Mouse (Mus musculus): Measurements from ENCODE around the gene Paxbp1. TPM values are rescaled to one million over a fixed set of nuclear protein-coding genes. Genes with fewer than 3 reads are reported as not detected.
"Not testable (repeated sequence)": the region's sequence is repeated elsewhere in the genome, so short reads cannot be mapped to it uniquely, and the experiment has no call there.

Paxbp1 gene
- polyA plus RNA-seq (2015; fragmentation: Nextera tagmentation; extraction: Ambion mirVana) = 44.0 and 48.0 TPM in 2 replicates

DNA sequence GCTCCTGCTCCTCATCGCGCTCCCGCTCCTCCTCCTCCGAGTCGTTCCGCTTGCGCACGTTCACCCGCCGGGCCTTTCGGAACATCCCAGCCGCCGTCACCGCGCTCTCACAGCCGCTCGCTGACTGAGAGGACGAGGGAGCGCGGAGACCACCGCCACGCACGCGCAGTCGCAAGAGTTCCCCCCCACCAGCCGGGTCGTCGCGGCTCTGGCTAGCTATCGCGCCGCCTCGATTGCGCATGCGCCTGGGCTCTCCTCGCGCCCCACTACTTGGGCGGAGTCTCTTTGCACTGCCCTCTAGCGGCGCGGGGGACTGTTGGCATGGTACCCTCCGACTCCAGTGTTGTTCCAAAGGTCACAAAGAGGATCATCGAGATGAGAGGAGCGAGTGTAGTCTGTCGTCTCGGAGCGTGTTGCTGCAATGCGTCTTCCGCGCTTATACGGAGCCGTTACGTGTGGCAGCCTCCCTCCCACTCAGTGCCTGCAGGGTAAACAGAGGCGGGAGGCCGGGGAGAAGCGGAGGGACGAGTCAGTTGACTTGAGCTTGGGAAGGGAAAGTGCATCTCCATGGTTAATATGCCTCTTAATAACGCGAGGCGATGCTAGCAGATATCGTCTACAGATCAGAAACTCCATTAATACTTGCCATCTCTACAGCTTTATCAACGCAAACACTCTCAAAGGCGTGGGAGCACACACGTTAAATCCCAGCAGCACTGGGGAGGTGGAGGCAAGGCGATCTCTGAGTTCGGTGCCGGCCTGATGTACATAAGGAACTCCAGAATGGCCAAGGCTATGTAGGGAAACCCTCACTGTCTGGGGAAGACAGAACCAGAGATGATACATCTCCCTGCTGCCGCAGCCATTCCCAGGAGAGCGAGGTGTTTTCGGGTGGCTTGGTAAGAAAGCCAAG lies at the start of gene Paxbp1:
TSS of gene Paxbp1 (minus strand) at position 274 of the 913 bp plus-strand sequence.
- Histone ChIP-seq H3K9me3 (no peaks in the 10 kb centered on the region), H3K27me3 (peaks cover 4% of the 10 kb centered on the region; the same call in 1 of the 2 replicates), H3K9ac (peak within 1 kb of the TSS; percentile 82), H3K4me3 (peak within 1 kb of the TSS; percentile 99), H3K36me3 (peaks cover 12% of the 10 kb centered on the region), H3K27ac (peak within 1 kb of the TSS; percentile 97), H3K4me1 (peaks cover 7% of the 10 kb centered on the region), H3K4me2 (peak within 1 kb of the TSS; percentile 78)
- ATAC-seq (ENCODE audit: borderline replicate concordance, extremely low read depth, low FRiP score, low TSS enrichment) = peak; percentile 98
- WGBS = 1% methylated on average over 65 of the region's 70 CpGs

DNA sequence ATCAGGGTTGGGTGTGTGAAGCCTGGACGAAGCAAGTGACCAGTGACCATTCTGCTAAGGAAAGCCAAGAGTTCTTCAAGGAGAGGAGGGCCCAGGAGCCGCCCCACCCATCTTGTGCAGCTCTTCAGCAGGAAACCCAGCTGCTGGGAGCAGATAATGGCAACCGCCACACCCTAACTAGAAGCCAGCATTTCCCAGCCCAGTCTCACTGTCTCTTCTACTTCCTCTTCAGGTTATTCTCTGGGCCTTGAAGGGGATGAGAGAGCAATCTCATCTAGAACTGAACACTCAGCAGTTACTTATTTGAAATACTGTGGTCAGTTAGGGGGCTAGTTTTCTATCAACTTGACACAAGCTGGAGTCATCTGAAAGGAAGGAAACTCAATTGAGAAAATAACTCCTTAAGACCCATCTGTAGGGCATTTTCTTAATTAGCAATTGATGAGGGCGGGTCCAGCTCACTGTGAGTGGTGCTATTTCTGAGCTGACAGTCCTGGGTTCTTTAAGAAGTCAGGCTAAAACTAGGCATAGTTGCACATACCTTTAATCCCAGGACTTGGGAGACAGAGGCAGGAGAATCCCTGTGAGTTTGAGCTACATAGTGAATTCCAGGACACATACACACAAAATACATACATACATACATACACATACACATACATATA lies 42.4 kb upstream of the Paxbp1 start:
- no peak overlapping the region for H3K4me2 ChIP-seq
- H3K27ac ChIP-seq = no peak overlapping the region
- no peak overlapping the region for H3K9ac ChIP-seq
- H3K4me3 ChIP-seq = no peak overlapping the region
- H3K9me3 ChIP-seq = no peaks in the 10 kb centered on the region
- WGBS = 54% methylated on average over 4 of the region's 4 CpGs
- no peak for ATAC-seq (ENCODE audit: borderline replicate concordance, extremely low read depth, low FRiP score, low TSS enrichment)
- H3K4me1 ChIP-seq = peaks cover 10% of the 10 kb centered on the region
- no peaks in the 10 kb centered on the region for H3K36me3 ChIP-seq
- no peaks in the 10 kb centered on the region; the same call in 1 of the 2 replicates for H3K27me3 ChIP-seq

DNA sequence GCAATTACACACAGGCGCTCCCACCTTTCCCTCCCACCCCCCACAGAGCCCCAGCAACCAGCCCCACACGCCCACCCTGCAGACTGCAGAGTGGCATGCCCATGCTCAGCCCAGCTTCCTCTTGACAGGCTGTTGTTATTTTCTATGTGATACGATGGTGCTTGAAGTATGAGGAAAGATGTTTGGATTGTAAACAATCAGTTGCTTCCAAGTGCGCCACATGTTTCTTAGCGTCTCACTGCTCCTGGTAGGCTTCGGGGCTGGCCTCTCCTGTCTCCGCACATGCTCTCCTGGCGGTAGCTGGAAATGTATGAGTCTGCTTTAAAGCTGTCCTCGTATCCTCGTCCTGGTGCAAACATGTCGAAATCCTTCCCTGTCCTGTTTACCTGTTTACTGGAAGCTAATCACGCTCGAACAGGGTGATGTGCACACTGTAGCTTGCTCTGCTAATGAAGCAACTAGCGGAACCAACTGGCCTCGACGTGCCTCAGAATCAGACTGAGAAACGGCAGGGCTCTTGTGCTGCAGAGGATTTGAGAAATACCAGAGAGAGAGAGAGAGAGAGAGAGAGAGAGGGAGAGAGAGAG lies 41.0 kb upstream of the Paxbp1 start:
- Histone ChIP-seq H3K4me3 (no peak overlapping the region), H3K9me3 (no peaks in the 10 kb centered on the region), H3K4me1 (peaks cover 10% of the 10 kb centered on the region), H3K36me3 (no peaks in the 10 kb centered on the region), H3K9ac (no peak overlapping the region), H3K27me3 (peaks cover 4% of the 10 kb centered on the region; the same call in 1 of the 2 replicates), H3K4me2 (peak overlapping the region; percentile 35), H3K27ac (no peak overlapping the region)
- WGBS = 42% methylated on average over 17 of the region's 17 CpGs
- ATAC-seq (ENCODE audit: borderline replicate concordance, extremely low read depth, low FRiP score, low TSS enrichment) = peak; percentile 42; the same call in 1 of the 2 replicates

DNA sequence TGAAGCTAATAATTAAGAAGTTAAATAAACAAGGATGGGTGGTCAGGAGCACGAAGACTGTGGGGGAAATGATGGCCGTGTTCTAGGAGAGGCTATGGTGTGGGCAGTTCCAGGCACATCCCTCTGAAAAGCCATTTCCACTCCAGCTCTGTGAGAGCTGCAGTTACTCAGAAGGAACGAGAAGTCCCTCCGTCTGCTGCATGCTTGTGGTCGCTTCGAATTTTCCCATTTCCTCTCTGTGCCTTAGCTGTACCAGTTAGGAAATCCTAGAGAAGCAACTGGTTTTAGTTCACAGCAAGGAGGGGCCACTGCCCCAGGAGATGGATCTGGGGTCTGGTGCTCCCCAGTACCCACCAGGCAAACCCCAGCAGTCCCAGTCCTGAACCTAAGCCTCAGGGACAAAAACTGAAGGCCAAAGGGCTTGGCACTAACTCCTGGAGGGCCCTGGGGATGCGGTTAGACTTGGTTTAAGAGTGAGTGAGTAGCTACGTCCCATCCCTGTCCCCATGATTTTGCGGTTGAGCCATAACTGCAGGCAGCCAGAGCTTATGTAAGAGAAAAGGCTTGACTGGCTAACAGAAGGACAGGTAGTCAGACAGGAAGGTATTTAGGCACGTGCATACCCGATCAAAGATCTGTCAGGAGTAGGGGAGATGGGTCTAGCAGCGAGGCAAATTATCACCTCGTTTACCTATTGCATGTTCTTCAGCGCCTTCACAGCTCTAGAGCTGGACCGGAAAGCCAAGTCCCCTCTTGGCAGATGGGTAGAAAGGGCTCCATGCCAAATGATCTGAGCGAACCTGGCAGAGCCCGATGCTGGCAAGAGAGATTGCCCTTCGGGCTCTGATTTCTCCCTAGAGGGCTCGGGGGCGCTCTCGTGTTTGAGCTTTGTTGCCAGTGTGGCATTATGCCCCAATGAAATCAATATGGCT lies 40.2 kb upstream of the Paxbp1 start:
- Histone ChIP-seq H3K9ac (no peak overlapping the region), H3K4me2 (peak overlapping the region; percentile 35), H3K27ac (no peak overlapping the region), H3K4me1 (peaks cover 10% of the 10 kb centered on the region), H3K27me3 (peaks cover 4% of the 10 kb centered on the region; the same call in 1 of the 2 replicates), H3K36me3 (no peaks in the 10 kb centered on the region), H3K9me3 (no peaks in the 10 kb centered on the region), H3K4me3 (no peak overlapping the region)
- 68% methylated on average over 21 of the region's 21 CpGs for WGBS
- ATAC-seq (ENCODE audit: borderline replicate concordance, extremely low read depth, low FRiP score, low TSS enrichment) = no peak

DNA sequence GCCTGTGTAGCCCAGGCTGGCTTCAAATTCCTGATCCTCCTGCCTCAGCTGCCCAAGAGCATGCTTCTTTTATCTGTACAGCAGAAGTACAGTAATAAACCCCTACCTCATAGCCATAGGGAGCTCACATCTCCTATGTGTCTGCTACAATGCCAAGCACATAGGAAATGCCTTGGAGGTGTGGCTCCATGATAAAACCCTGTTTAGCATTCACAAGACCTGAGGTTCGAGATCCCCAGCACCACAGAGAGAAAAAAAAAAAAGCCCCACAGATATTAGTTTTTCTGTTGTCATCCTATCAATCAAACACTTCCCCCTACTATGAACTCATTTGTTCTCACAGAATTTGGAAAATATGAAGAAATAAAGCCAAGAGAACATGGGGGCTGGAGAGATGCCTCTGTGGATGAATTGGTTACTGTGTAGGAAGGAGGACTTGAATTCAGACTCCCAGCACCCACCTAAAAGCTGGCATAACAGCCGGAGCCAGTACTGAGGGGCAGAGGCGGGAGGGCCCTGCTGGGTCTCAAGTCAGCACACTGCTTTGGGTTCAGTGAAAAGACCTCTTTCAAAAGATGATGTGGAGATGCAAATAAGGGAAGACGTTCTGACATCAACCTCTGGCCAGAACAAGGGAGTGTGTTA lies 38.8 kb upstream of the Paxbp1 start:
- H3K4me2 ChIP-seq = no peak overlapping the region
- H3K9me3 ChIP-seq = no peaks in the 10 kb centered on the region
- H3K4me3 ChIP-seq = no peak overlapping the region
- H3K27ac ChIP-seq = no peak overlapping the region
- H3K27me3 ChIP-seq = peaks cover 4% of the 10 kb centered on the region; the same call in 1 of the 2 replicates
- 72% methylated on average over 4 of the region's 4 CpGs for WGBS
- no peak overlapping the region for H3K9ac ChIP-seq
- H3K4me1 ChIP-seq = peaks cover 10% of the 10 kb centered on the region
- ATAC-seq (ENCODE audit: borderline replicate concordance, extremely low read depth, low FRiP score, low TSS enrichment) = no peak
- no peaks in the 10 kb centered on the region for H3K36me3 ChIP-seq

DNA sequence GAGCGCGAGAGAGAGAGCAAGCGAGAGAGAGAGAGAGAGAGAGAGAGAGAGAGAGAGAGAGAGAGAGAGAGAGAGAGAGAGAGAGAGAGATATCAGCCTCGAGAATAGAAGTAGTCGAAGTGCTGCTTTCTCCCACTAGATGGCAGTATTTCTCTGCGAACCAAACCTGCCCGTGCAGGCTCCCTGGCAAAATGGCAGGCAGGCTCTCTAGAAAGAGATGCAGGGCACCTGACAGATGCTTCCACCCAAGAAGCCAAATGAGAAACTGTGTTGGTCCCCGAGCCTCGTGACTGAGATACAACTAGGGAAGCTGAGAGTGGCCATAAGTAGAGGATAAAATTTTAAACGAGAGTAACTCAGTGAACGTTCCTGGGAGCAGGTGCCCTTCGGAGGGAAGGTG lies 37.2 kb upstream of the Paxbp1 start:
- no peak for ATAC-seq (ENCODE audit: borderline replicate concordance, extremely low read depth, low FRiP score, low TSS enrichment)
- no peaks in the 10 kb centered on the region for H3K36me3 ChIP-seq

DNA sequence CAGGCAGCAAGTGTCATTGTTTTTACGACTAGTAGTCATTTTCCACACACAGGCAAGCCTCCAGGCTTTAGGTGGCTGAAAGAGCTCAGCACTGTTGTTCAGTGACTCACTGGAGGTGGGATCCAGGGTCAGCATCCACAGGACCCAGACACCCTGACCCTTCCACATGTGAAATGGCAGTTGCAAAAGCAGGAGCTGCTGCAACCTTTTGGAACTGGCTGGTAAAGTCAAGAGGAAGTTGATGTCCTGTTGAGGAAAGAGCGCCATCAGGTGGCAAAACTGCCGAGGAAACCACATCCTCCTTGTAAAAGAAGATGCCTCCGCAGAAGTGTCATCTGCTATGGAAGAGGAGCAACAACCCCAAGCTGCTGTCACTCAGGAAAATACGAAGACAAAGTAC lies 31.8 kb upstream of the Paxbp1 start:
- no peak for ATAC-seq (ENCODE audit: borderline replicate concordance, extremely low read depth, low FRiP score, low TSS enrichment)
- H3K36me3 ChIP-seq = no peaks in the 10 kb centered on the region
- H3K4me2 ChIP-seq = no peak overlapping the region
- no peak overlapping the region for H3K9ac ChIP-seq
- no peaks in the 10 kb centered on the region for H3K4me1 ChIP-seq
- no peak overlapping the region for H3K4me3 ChIP-seq
- 72% methylated on average over 5 of the region's 5 CpGs for WGBS
- peaks cover 4% of the 10 kb centered on the region; the same call in 1 of the 2 replicates for H3K27me3 ChIP-seq
- H3K9me3 ChIP-seq = no peaks in the 10 kb centered on the region
- H3K27ac ChIP-seq = no peak overlapping the region

More for the DNA sequence above, 37.2 kb upstream of the Paxbp1 start:
- H3K4me3 ChIP-seq = no peak overlapping the region
- H3K27ac ChIP-seq = no peak overlapping the region
- no peak overlapping the region for H3K9ac ChIP-seq
- no peak overlapping the region for H3K4me2 ChIP-seq
- H3K9me3 ChIP-seq = no peaks in the 10 kb centered on the region
- H3K27me3 ChIP-seq = peaks cover 4% of the 10 kb centered on the region; the same call in 1 of the 2 replicates
- peaks cover 10% of the 10 kb centered on the region for H3K4me1 ChIP-seq
- WGBS = 23% methylated on average over 9 of the region's 12 CpGs

DNA sequence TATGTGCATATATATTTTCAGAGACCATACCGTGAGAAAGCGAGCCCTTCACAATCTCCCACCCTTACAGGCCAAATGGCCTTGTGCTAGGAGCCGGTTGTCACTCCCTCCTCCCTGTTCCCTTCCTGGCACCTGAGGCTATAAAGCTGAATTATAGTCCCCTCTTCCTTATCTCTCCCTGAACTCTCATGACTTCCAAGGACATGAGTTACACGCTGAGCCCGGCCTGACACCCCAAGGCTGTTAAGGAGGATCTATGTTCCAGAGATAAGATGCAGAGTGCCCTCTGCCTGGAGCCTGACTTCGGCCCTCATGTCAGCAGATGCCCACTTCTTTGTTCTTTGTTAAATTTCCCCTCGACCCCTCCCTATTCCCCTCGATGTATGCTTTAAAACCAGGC lies 31.1 kb upstream of the Paxbp1 start:
- H3K27me3 ChIP-seq; H3K4me2 ChIP-seq; H3K4me3 ChIP-seq; ATAC-seq (ENCODE audit: borderline replicate concordance, extremely low read depth, low FRiP score, low TSS enrichment); H3K36me3 ChIP-seq; H3K9me3 ChIP-seq; H3K4me1 ChIP-seq; H3K27ac ChIP-seq; H3K9ac ChIP-seq: not testable (repeated sequence)
- WGBS = 74% methylated on average over 8 of the region's 8 CpGs

DNA sequence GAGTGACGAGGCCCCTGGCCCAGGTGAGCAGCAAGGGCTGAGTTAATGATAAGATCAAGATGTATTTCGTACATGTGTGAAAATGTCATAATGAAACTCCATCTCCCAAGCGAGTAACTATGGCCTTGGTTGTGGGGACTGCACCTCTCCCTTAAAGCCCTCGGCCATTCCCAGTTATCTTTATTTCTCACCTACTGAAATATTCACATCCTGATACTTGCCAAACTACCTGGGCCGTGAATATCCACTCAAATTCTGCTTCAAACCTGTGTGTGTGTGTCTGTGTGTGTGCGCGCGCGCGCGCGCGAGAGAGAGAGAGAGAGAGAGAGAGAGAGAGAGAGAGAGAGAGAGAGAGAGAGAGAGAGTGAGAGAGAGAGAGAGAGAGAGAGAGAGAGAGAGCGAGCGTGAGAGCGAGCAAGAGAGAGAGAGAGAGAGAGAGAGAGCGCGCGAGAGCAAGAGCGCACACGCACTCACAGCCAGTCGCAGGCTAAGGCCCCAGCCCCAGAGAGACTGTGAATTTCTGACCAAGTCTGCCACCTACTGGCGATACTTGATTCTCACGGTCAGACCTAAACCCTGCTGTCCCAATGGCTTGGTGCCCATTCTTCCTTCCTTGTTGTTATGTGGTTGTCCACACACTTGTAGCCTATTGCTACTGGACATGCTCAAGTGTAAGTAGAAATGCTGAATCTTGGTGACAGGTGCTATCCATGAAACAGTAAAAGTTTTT lies 29.0 kb upstream of the Paxbp1 start:
- H3K27ac ChIP-seq = no peak overlapping the region
- no peaks in the 10 kb centered on the region for H3K36me3 ChIP-seq
- 0 out of 2 replicates have a peak, but pooled peaks cover 6% of the 10 kb centered on the region for H3K27me3 ChIP-seq
- peak; percentile 96 for ATAC-seq (ENCODE audit: borderline replicate concordance, extremely low read depth, low FRiP score, low TSS enrichment)
- peak overlapping the region; percentile 20; the same call in 1 of the 2 replicates for H3K4me2 ChIP-seq
- H3K4me1 ChIP-seq = peaks cover 7% of the 10 kb centered on the region; the same call in 1 of the 2 replicates
- no peak overlapping the region for H3K4me3 ChIP-seq
- H3K9me3 ChIP-seq = no peaks in the 10 kb centered on the region
- WGBS = 33% methylated on average over 24 of the region's 24 CpGs
- H3K9ac ChIP-seq = no peak overlapping the region

DNA sequence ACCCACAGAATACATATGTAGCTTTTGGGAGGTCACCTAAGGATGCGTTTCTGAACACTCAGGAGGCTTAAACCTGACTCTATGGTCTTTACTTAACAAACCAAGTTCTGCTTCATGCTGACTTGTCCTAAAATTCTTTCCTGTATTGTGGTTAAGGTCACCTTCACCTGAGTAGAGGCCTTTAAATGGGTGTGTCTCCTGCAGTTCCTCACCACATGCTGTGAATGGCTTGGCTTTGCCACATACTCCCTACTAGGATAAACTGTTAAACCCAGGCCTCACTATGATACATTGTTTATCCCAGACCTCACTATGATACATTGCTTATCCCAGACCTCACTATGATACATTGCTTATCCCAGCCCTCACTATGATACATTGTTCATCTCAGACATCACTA lies 27.9 kb upstream of the Paxbp1 start:
- Histone ChIP-seq H3K9ac (no peak overlapping the region), H3K4me3 (no peak overlapping the region), H3K4me1 (peaks cover 7% of the 10 kb centered on the region; the same call in 1 of the 2 replicates), H3K27ac (no peak overlapping the region), H3K4me2 (no peak overlapping the region), H3K36me3 (no peaks in the 10 kb centered on the region), H3K9me3 (no peaks in the 10 kb centered on the region), H3K27me3 (0 out of 2 replicates have a peak, but pooled peaks cover 6% of the 10 kb centered on the region)
- WGBS = 89% methylated on average over 1 of the region's 1 CpGs
- ATAC-seq (ENCODE audit: borderline replicate concordance, extremely low read depth, low FRiP score, low TSS enrichment) = no peak
